Mouse (Mus musculus) embryo, embryonic 9.5 days (tissue): Measurements from ENCODE around the gene Klhl30.

Experiments used
- DNase-seq: peaks from one replicate; pipeline ENCODE4 v3.0.0-alpha.2; 2017; ENCODE audit errors: extremely low spot score

Klhl30 gene

GRCm38 (mm10) chr1:91350841-91351240, at the start of gene Klhl30:
Klhl30 (plus strand) TSS chr1:91351016.
- DNase-seq: no peak

DNA sequence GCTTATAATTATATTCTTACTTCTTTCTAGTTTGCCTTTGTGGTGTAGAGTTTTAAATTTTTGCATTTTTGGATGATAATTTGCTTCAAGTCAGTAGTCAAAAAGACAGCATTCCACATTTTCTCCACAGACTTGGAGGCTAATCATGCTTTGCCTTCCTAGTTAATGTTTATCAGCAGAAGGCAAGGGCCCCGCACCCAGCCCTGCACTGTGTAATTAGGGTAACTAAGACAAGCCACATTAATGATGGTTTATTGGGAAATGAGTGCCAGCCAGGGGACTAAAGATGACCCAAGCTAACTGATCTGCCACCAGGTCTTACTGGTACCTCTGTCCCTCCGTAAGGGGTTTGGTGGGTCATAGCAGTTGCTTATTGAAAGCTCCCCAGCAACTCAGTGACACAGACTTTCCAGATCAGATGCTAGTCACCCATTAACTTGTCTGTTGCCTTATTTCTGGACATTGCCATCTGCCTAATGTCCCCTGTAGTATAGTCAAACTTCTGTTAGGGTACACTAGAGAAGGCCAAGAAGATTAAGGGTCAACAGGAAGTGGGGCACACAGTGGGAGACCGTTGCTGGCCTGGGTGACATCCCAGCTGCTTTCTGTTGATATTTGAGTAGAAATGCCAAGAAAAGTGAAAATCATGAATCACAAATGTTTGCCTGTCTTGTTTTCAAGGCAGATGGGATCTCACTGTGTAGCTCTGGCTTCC, 49.5 kb upstream of the Klhl30 start:
- no peak for DNase-seq

- no peak for DNase-seq
These were observed 48.8 kb upstream of the Klhl30 start for GRCm38 (mm10) chr1:91302021-91302420.

GRCm38 (mm10) chr1:91304621-91305020, 46.2 kb upstream of the Klhl30 start:
- DNase-seq: no peak

GRCm38 (mm10) chr1:91309366-91310085, 41.3 kb upstream of the Klhl30 start:
- DNase-seq: no peak

DNA sequence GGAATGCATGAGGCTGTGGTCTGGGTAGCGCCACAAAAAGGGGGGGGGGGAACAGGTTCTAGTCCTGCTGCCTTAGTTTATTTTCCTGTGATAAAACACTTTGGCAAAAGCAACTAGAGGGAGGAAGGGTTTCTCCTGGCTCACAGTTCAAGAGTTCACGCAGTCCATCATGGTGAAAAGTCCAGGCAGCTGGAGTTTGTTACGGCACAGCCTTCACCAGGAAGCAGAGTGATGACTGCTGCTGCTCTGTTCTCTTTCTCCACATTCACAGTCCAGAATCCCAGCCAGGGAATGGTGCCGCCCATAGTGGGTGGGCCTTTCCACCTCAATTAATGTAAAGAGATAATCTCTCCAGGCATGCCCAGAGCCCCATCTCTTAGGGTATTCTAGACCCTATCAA, 38.5 kb upstream of the Klhl30 start:
- DNase-seq: no peak

GRCm38 (mm10) chr1:91313251-91313650, 37.6 kb upstream of the Klhl30 start:
- DNase-seq: peak; percentile 27

- DNase-seq: no peak
These were observed 33.2 kb upstream of the Klhl30 start for GRCm38 (mm10) chr1:91317656-91318055.

DNA sequence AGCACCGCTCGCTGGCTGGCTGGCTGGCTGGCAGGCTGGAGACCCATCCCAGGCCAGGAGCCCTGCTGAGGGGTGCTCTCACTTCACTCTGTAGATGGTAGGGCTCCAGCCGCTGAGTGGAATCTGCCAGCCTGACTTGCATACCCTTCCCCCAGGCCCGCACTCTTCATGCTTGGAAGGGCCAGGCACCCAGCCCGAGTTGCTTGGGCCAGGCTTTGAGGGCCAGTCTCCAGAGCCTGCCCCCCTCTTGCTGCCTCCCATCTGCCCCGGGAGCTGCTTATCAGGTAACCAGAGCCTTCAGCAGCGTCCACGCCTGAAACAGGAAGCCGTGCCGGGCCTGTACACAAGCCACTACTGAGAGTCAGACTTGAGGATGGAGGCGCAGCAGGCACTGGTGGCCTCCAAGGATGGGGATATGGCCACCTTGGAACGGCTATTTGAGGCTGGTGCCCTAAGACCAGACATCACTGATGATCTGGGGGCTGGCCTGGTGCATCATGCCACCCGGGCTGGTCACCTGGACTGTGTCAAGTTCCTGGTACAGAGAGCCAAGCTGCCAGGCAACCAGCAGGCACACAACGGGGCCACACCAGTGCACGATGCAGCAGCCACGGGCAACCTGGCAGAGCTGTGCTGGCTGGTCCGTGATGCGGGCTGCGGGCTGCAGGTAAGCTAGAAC, 28.9 kb upstream of the Klhl30 start, which contains the start of gene Espnl:
TSS of gene Espnl (plus strand) at position 316 of the 679 bp plus-strand sequence.
- no peak for DNase-seq

- no peak for DNase-seq
These were observed 26.2 kb upstream of the Klhl30 start for GRCm38 (mm10) chr1:91324646-91325045.

- DNase-seq: no peak
These were observed 25.3 kb upstream of the Klhl30 start for GRCm38 (mm10) chr1:91325488-91326042.

DNA sequence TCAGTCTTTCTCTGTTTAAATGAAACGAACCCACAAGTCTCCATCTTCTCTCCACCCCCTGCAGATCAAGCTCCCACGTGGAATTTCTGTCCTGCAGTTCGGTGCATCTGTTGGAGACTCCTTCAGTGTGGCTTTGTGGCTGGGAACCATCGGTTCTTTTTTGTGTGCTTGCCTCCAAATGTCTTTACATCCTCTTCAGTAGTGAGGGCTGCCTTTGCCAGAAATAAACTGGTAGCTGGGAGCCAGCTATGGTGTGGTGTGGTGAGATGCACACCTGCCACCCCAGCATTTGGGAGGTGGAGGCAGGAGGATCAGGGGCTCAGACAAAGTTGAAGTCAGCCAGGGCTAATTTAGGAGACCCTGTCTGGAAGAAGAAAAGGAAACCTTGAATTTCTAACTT, 18.7 kb upstream of the Klhl30 start:
- DNase-seq: no peak

- no peak for DNase-seq
These were observed 17.2 kb upstream of the Klhl30 start for GRCm38 (mm10) chr1:91333582-91333981.

DNA sequence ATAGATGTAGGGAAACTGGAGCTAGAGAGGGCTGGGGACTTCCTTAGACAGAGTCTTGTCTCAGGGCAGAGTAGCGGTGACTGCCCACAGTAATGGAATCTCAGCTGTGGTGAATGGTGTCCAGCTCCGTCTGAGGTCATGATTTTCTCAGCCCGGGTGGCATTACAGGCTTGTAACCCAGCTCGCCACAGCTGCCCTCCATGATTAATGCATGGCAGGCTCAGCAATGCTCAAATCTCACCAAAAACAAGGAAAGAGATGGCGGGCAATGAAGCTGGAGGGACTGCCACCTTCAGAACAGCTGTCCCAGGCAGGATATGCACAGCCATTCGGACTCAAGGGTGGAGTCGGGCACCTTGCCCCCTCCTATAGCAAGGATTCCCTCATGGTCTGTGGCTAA, 13.5 kb upstream of the Klhl30 start:
- no peak for DNase-seq

GRCm38 (mm10) chr1:91344001-91344400, 6.8 kb upstream of the Klhl30 start:
- DNase-seq: no peak

DNA sequence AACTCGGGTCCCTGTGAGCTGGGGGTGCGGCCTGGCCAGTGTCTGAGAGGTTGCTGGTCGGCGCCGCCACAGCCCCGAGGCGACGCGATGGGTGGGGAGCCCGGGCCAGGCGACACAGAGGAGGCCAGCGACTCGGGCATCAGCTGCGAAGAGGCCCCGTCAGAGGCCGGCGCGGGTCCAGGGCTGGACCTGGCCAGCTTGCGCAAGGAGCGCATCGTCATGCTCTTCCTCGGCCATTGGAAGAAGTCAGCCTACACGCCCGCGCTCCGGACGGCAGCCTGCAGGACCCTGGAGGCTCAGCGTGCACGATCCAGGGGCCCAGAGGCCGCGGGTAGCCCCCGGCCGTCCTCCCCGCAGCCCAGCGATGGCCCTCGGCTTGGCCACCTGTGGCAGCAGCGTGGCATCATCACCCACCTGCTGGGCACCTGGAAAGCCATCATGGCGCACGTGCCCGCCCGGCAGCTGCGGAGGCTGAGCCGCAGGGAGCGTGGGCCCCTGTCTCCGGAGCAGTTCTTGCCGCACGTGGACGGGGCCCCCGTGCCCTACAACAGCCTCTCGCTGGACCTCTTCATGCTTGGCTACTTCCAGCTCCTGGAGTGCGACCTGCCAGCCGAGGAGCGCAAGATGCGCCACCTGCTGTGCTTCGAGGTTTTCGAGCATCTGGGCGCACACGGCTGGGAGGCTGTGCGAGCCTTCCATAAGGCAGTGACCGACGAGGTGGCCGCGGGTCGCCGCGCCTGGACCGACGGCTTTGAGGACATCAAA, 5.7 kb upstream of the Klhl30 start:
- DNase-seq: peak; percentile 41

GRCm38 (mm10) chr1:91346892-91347291, 3.9 kb upstream of the Klhl30 start:
- DNase-seq: peak; percentile 73

GRCm38 (mm10) chr1:91351249-91351648, 433 bp downstream of the Klhl30 start:
- no peak for DNase-seq

- no peak for DNase-seq
These were observed 1.5 kb downstream of the Klhl30 start for GRCm38 (mm10) chr1:91352277-91352676.

GRCm38 (mm10) chr1:91356105-91356504, 5.3 kb downstream of the Klhl30 start:
- no peak for DNase-seq

- no peak for DNase-seq
These were observed 11.3 kb downstream of the Klhl30 start for GRCm38 (mm10) chr1:91362113-91362512.
